Mouse (Mus musculus) liver, adult 2 months (tissue): ENCODE results near the gene Sar1a. TPM values are rescaled to one million over a fixed set of nuclear protein-coding genes. Genes with fewer than 3 reads are reported as not detected.

Source experiments
- DNase-seq: peaks from one replicate; pipeline ENCODE4 v3.0.0-alpha.2; 2011; ENCODE audit warnings: low read depth, low spot score; ENCODE audit errors: extremely low read depth
- H3K27ac ChIP-seq: fragments of 200-500 bp; replicated peaks from 2 replicates; pipeline ENCODE4 v1.5.1; 2012; ENCODE audit warnings: low read depth, mild to moderate bottlenecking, control low read depth, inconsistent platforms, low read length; ENCODE audit not compliant: insufficient read depth
- H3K27me3 ChIP-seq: fragments of 200-500 bp; 2 replicates; pipeline ENCODE4 v1.6.1; 2012; ENCODE audit warnings: mild to moderate bottlenecking, moderate library complexity, low read length, inconsistent platforms; ENCODE audit not compliant: control insufficient read depth, insufficient read depth
- H3K36me3 ChIP-seq: fragments of 200-500 bp; 2 replicates; pipeline ENCODE4 v1.6.1; 2012; ENCODE audit warnings: low read length, inconsistent platforms; ENCODE audit not compliant: control insufficient read depth, insufficient read depth
- H3K4me1 ChIP-seq: fragments of 200-500 bp; 2 replicates; pipeline ENCODE4 v1.6.1; 2011; ENCODE audit warnings: low read length; ENCODE audit not compliant: control insufficient read depth, insufficient read depth
- H3K4me3 ChIP-seq: fragments of 200-500 bp; 2 replicates; pipeline ENCODE4 v1.5.1; 2011; ENCODE audit warnings: low read depth, mild to moderate bottlenecking, control low read depth, low read length, moderate library complexity; ENCODE audit not compliant: insufficient read depth
- H3K79me2 ChIP-seq: fragments of 200-500 bp; 2 replicates; pipeline ENCODE4 v1.6.1; 2012; ENCODE audit warnings: inconsistent platforms, mild to moderate bottlenecking, low read length, moderate library complexity; ENCODE audit not compliant: control insufficient read depth, insufficient read depth
- H3K9ac ChIP-seq: fragments of 200-500 bp; 2 replicates; pipeline ENCODE4 v1.6.1; 2012; ENCODE audit warnings: low read depth, mild to moderate bottlenecking, control low read depth, inconsistent platforms, low read length
- CTCF ChIP-seq: fragments of 200-500 bp; IDR thresholded peaks from 2 replicates; pipeline ENCODE4 v1.5.1; 2011; ENCODE audit warnings: low read depth, low read length, control low read depth
- POLR2A ChIP-seq: fragments of 200-500 bp; IDR thresholded peaks from 2 replicates; pipeline ENCODE4 v1.6.1; 2011; ENCODE audit warnings: low read length, control low read depth; ENCODE audit not compliant: insufficient read depth; ENCODE audit errors: extremely low read depth
- WGBS: fragments of 180-500 bp; shearing (Covaris S2); methylation state at CpG from one replicate; pipeline ENCODE4 v1.1.7; 2018; 5-methylcytosine and 5-hydroxymethylcytosine counted together
- polyA plus RNA-seq: library from polyadenylated mRNA; depleted of rRNA; stranded (reverse); fragments of >200 nt; gene quantifications from 2 replicates; pipeline ENCODE4 v1.2.3, GENCODE M21; 2012
- total RNA-seq: library from RNA; depleted of rRNA; stranded (reverse); fragments of >200 nt; gene quantifications from 2 replicates; pipeline ENCODE4 v1.2.3, GENCODE M21; 2014

Gene Sar1a
- total and polyA plus RNA-seq, 2 experiments: 53.2 to 73.0 TPM

DNA sequence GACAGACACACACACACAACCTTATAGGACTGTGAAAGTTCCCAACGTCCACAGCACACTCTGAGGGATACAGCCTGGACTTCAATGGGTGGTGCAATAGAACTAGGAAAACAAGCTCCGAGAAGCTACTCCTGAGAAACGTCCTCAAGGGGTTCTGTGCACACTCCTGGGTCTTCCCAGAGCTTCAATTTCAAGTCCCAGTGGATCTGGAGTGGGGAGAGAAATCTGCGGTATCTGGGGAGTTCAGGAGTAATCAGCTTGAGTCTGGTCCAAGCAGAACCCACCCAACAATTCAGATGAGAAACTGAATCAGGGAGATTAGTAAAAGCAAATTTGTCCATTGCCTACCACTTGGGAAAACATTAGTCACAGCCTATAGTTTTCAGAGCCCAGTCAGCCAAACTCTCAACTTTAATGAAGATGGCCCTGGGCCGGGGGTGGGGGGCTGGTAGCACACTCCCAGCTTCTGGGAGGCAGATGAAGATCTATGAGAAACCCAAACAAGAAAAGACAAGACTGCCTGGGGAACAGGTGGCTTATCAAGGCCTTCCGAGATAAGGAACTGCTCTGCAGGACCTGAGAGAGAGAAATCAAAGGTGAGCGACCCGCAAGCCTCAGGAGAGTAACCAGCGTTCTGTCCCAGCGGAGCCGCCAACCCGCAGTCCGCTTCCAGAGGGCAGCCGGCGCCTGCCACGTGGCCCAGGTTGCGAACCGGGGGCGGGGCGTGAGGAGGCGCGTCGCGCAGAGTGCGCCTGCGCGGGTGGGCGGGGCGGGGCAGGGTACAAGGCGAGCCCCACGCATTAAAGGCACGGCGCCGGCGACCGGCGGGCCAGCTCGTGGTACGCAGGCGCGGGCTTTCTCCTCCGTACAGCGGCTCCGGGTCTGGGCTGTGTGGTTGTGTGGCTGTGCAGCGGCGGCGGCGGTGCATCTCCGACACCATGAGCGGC lies 32.0 kb upstream of the Sar1a start, which contains the start of gene Ppa1:
Gene Ppa1 (plus strand): TSS at position 763 of the 947 bp plus-strand sequence.
- peak within 1 kb of the TSS; percentile 82 for H3K4me3 ChIP-seq
- 1% methylated on average over 48 of the region's 50 CpGs for WGBS
- H3K4me1 ChIP-seq: peaks cover 17% of the 10 kb centered on the region
- H3K9ac ChIP-seq: peak within 1 kb of the TSS; percentile 93
- peak; percentile 82 for DNase-seq
- H3K27ac ChIP-seq: peak within 1 kb of the TSS; percentile 99
- peaks cover 4% of the 10 kb centered on the region; the same call in 1 of the 2 replicates for H3K36me3 ChIP-seq
- no peaks in the 10 kb centered on the region for H3K27me3 ChIP-seq
- TF ChIP-seq POLR2A: peak; percentile 93
- no peak for TF ChIP-seq CTCF
- H3K79me2 ChIP-seq: no peaks in the 10 kb centered on the region

DNA sequence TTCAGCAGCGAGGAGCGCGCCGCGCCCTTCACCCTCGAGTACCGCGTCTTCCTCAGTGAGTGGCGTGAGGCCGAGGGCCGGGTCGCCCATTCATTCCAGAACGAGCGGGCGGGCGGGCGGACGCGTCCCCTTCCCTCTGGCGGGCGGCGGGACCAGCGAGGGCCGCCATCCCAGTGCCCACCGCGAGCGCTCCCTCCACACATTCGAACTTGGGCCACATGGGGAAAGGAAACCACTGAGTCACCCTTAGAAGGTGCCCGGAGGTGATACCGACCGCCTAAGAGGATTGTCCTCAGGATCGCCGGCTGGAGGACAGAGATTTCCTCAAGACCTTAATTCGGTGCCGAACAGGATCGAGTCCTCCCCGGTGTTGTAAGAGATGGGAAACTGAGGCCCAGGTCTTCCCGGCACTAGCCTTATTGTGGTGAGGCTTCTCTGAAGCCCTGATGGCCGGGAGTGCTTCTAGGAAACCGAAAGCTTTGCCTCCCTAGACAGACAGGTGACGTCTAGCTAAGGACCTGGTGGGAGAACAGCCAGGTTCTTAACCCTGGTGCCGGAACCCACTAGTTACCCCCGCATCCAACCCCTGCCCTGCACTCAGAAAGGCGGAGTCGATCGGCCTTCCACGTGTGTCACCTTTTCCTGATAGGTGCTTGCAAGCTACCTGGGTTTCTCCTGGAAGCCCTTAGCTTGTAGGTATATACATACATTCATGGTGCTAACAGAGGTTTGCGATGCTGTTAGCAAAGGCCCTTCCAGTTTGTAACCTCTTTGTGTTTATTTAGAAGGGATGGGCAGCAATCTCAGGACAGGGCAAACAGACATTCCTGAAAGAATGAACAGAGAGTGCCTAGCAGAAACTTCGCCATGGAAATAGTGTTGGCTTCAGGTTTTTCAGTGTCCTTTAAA lies 31.1 kb upstream of the Sar1a start:
- H3K9ac ChIP-seq: peak overlapping the region; percentile 93
- peak; percentile 61 for DNase-seq
- no peaks in the 10 kb centered on the region for H3K27me3 ChIP-seq
- H3K27ac ChIP-seq: peak overlapping the region; percentile 55
- peak overlapping the region; percentile 82 for H3K4me3 ChIP-seq
- H3K79me2 ChIP-seq: no peaks in the 10 kb centered on the region
- under 1% methylated on average over 49 of the region's 49 CpGs for WGBS
- H3K4me1 ChIP-seq: peaks cover 20% of the 10 kb centered on the region
- peaks cover 4% of the 10 kb centered on the region; the same call in 1 of the 2 replicates for H3K36me3 ChIP-seq
- TF ChIP-seq CTCF: no peak
- TF ChIP-seq POLR2A: no peak

DNA sequence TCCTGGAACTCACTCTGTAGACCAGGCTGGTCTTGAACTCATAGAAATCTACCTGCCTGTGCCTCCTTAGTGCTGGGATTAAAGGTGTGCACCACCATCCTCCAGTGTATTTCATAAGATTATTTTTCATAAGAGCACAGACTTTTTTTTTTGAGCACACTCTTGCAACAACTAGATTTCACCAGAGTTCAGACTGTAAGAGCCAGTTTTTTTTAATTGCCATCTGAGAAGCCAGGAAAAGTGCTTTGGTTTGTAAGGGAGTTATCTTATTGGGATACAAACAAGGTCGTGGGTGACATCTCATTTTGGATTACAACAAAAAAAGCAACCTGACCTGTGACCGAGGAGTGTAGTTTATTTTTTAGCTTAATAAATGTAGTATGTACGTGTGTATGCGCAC lies 26.0 kb upstream of the Sar1a start:
- TF ChIP-seq CTCF (no peak), POLR2A (no peak)
- Histone ChIP-seq H3K79me2 (no peaks in the 10 kb centered on the region; the same call in 1 of the 2 replicates), H3K4me1 (peaks cover 31% of the 10 kb centered on the region), H3K36me3 (peaks cover 8% of the 10 kb centered on the region; the same call in 1 of the 2 replicates), H3K9ac (no peak overlapping the region), H3K4me3 (no peak overlapping the region), H3K27ac (0 out of 2 replicates have a peak overlapping the region, but pooled peaks have one; percentile 13), H3K27me3 (no peaks in the 10 kb centered on the region)
- WGBS: 56% methylated on average over 4 of the region's 4 CpGs
- DNase-seq: peak; percentile 57

DNA sequence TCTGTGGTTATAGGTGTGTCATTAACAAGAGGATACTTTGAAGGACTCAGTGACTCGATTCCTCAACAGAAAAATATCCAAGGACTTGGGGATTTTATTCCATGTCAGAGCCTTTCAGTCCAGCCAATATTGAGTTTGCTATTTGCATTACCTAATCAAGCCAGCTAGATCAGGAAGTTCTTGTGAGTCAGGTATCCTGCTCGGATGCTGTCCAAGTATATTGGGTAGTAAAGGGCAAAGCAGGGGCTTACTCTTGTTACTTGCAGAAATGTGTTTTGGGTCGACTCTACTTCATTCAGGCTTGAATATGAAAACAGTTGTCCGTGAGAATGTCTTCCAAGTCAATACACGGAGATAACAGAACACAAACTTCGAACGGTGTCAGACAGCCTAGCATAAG lies 25.4 kb upstream of the Sar1a start:
- TF ChIP-seq CTCF (no peak), POLR2A (no peak)
- Histone ChIP-seq H3K27me3 (no peaks in the 10 kb centered on the region), H3K4me3 (no peak overlapping the region), H3K9ac (no peak overlapping the region), H3K79me2 (no peaks in the 10 kb centered on the region; the same call in 1 of the 2 replicates), H3K4me1 (peaks cover 31% of the 10 kb centered on the region), H3K36me3 (peaks cover 8% of the 10 kb centered on the region; the same call in 1 of the 2 replicates), H3K27ac (no peak overlapping the region)
- peak; percentile 47 for DNase-seq
- 19% methylated on average over 7 of the region's 7 CpGs for WGBS

DNA sequence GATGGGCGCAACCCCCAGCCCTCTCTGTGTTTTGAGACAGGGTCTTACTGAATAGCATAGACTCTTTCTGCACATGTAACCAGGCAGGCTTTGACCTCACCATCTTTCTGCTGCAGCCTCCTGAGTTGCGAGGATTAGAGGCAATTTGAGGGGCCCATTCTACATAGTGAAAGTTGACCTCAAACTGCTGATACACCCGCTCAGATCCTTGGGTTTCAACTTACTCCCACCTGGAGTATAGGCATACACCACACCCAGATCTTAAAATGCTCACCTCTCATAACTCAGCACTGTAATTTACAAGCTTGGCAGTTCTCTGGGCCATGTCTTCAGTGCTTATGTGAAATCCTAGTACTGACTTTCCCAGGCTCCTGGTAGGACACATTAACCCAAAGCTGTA lies 24.9 kb upstream of the Sar1a start:
- Histone ChIP-seq H3K9ac (no peak overlapping the region), H3K79me2 (no peaks in the 10 kb centered on the region; the same call in 1 of the 2 replicates), H3K27me3 (no peaks in the 10 kb centered on the region), H3K27ac (no peak overlapping the region), H3K4me3 (no peak overlapping the region), H3K36me3 (peaks cover 11% of the 10 kb centered on the region; the same call in 1 of the 2 replicates), H3K4me1 (peaks cover 31% of the 10 kb centered on the region)
- no peak for TF ChIP-seq POLR2A
- TF ChIP-seq CTCF: no peak
- WGBS: 93% methylated on average over 3 of the region's 3 CpGs
- no peak for DNase-seq
